Mouse (Mus musculus): ENCODE measurements around the gene Lpin2. TPM values are rescaled to one million over a fixed set of nuclear protein-coding genes. Genes with fewer than 3 reads are reported as not detected.

The Lpin2 gene
- total and polyA plus RNA-seq, 2 experiments, result 22.4 to 314 TPM

DNA sequence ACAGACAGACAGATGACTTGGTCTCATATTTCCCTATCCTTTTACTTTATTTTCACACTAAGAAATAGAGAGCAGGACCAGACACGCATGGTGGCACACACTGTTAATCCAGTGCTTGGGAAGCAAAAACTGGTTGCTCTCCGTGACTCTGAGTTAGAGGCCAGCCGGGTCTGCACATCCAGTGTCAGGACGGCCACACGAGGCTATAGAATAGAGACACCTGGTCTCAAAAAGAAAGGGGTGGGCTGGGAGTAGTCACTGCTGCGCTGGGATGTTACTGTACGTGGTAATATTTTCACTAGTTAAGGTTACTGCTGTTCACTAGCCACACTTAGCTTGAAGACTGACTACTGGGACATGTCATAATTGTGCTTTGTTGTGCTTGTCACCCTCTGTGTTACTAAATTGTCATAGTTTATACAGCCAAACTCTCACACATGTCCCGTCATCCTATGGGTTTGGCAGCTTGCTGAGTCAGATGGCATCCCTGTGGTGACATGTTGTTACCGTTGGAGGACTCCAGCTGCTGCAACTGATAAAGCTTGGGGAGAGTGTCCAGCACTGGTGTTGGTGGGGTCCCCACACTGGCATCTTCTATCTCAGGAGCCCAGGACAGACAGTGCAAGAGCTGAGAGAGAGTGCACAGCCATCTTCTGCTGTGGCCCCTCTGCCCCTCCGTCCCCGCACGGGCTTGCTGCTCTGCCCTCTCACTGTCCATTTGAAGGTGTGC lies 53.0 kb downstream of the Lpin2 start:
- H3K27me3 ChIP-seq (ENCODE audit: control insufficient read depth, insufficient read depth, low read length), result no peaks in the 10 kb centered on the region
- TF ChIP-seq CTCF (IDR thresholded peaks at IDR 0.05; ENCODE audit: low read depth, low read length) (no peak), POLR2A (IDR thresholded peaks at IDR 0.05; ENCODE audit: extremely low read depth, insufficient read depth, low read length) (no peak)
- 90% methylated on average over 12 of the region's 12 CpGs for WGBS
- no peaks in the 10 kb centered on the region for H3K4me1 ChIP-seq (ENCODE audit: control insufficient read depth, insufficient read depth, low read length)
- H3K36me3 ChIP-seq (ENCODE audit: control insufficient read depth, insufficient read depth, low read length), result peaks cover 88% of the 10 kb centered on the region
- no peak overlapping the region for H3K9ac ChIP-seq (ENCODE audit: low read depth, low read length)
- no peak for DNase-seq (ENCODE audit: extremely low read depth, low read depth, low spot score)
- H3K4me3 ChIP-seq (ENCODE audit: insufficient read depth, low read depth, low read length), result no peak overlapping the region
- H3K79me2 ChIP-seq (ENCODE audit: control insufficient read depth, insufficient read depth, low read length), result no peaks in the 10 kb centered on the region
- no peak overlapping the region for H3K27ac ChIP-seq (replicated peaks; ENCODE audit: insufficient read depth, low read depth, low read length)

DNA sequence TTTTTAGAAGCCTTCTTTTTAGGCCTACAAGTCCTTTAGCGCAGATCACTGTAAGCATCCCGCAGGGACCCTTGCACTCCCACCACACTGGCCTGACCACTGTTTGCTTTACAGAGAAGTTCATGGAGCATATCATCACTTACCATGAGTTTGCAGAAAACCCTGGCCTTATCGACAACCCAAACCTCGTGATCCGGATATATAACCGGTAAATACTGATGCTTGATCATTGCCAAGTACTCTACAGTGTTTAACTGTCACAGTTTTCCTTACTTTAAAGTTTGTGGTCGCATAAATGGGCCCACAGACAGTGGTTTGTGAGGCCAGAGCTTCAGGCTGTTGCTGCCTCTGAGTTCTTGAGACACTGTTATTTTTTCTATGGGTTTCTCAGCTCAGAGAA lies 56.1 kb downstream of the Lpin2 start:
- Histone ChIP-seq H3K9ac (ENCODE audit: low read depth, low read length) (no peak overlapping the region), H3K4me1 (ENCODE audit: control insufficient read depth, insufficient read depth, low read length) (no peaks in the 10 kb centered on the region)

DNA sequence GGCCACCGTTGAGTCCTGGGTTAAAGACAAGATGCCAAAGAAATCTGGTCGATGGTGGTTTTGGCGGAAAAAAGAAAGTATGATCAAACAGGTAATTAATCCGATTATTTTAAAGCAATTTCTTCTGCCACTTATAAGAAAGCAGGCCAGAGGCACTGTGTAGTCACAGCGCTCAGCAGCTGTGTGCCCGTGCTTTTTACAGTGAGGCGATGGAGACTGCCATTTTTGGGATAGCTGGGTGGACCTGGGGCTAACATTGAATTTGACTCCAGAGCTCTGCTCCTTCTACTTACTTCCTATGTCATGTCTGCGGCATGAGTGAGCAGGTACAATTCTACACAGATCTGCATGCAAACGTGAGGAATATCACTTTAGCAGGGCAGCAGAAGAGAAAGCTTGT lies 58.5 kb downstream of the Lpin2 start:
- Histone ChIP-seq H3K27me3 (ENCODE audit: control insufficient read depth, insufficient read depth, low read length) (no peaks in the 10 kb centered on the region), H3K4me3 (ENCODE audit: insufficient read depth, low read depth, low read length) (no peak overlapping the region), H3K36me3 (ENCODE audit: control insufficient read depth, insufficient read depth, low read length) (peaks cover 94% of the 10 kb centered on the region), H3K9ac (ENCODE audit: low read depth, low read length) (no peak overlapping the region), H3K4me1 (ENCODE audit: control insufficient read depth, insufficient read depth, low read length) (no peaks in the 10 kb centered on the region), H3K27ac (replicated peaks; ENCODE audit: insufficient read depth, low read depth, low read length) (no peak overlapping the region), H3K79me2 (ENCODE audit: control insufficient read depth, insufficient read depth, low read length) (no peaks in the 10 kb centered on the region)
- TF ChIP-seq POLR2A (IDR thresholded peaks at IDR 0.05; ENCODE audit: extremely low read depth, insufficient read depth, low read length) (no peak), CTCF (IDR thresholded peaks at IDR 0.05; ENCODE audit: low read depth, low read length) (no peak)
- DNase-seq (ENCODE audit: extremely low read depth, low read depth, low spot score), result peak; percentile 10
- WGBS, result 93% methylated on average over 9 of the region's 9 CpGs

More for the DNA sequence above, 56.1 kb downstream of the Lpin2 start:
- no peaks in the 10 kb centered on the region for H3K27me3 ChIP-seq (ENCODE audit: control insufficient read depth, insufficient read depth, low read length)
- no peak overlapping the region for H3K4me3 ChIP-seq (ENCODE audit: insufficient read depth, low read depth, low read length)
- TF ChIP-seq CTCF (IDR thresholded peaks at IDR 0.05; ENCODE audit: low read depth, low read length) (no peak), POLR2A (IDR thresholded peaks at IDR 0.05; ENCODE audit: extremely low read depth, insufficient read depth, low read length) (no peak)
- no peak overlapping the region for H3K27ac ChIP-seq (replicated peaks; ENCODE audit: insufficient read depth, low read depth, low read length)
- H3K36me3 ChIP-seq (ENCODE audit: control insufficient read depth, insufficient read depth, low read length), result peaks cover 90% of the 10 kb centered on the region
- 90% methylated on average over 7 of the region's 7 CpGs for WGBS
- no peak for DNase-seq (ENCODE audit: extremely low read depth, low read depth, low spot score)
- no peaks in the 10 kb centered on the region for H3K79me2 ChIP-seq (ENCODE audit: control insufficient read depth, insufficient read depth, low read length)

GRCm38 (mm10) chr17:71242666-71243065 lies 60.3 kb downstream of the Lpin2 start:
- Histone ChIP-seq H3K4me1 (ENCODE audit: control insufficient read depth, insufficient read depth, low read length) (no peaks in the 10 kb centered on the region), H3K27me3 (ENCODE audit: control insufficient read depth, insufficient read depth, low read length) (no peaks in the 10 kb centered on the region), H3K27ac (replicated peaks; ENCODE audit: insufficient read depth, low read depth, low read length) (no peak overlapping the region), H3K4me3 (ENCODE audit: insufficient read depth, low read depth, low read length) (no peak overlapping the region), H3K9ac (ENCODE audit: low read depth, low read length) (no peak overlapping the region), H3K36me3 (ENCODE audit: control insufficient read depth, insufficient read depth, low read length) (peaks cover 97% of the 10 kb centered on the region), H3K79me2 (ENCODE audit: control insufficient read depth, insufficient read depth, low read length) (no peaks in the 10 kb centered on the region)
- WGBS, result 94% methylated on average over 7 of the region's 7 CpGs
- TF ChIP-seq POLR2A (IDR thresholded peaks at IDR 0.05; ENCODE audit: extremely low read depth, insufficient read depth, low read length), result no peak
- no peak for TF ChIP-seq CTCF (IDR thresholded peaks at IDR 0.05; ENCODE audit: low read depth, low read length)
- peak; percentile 29 for DNase-seq (ENCODE audit: extremely low read depth, low read depth, low spot score)

DNA sequence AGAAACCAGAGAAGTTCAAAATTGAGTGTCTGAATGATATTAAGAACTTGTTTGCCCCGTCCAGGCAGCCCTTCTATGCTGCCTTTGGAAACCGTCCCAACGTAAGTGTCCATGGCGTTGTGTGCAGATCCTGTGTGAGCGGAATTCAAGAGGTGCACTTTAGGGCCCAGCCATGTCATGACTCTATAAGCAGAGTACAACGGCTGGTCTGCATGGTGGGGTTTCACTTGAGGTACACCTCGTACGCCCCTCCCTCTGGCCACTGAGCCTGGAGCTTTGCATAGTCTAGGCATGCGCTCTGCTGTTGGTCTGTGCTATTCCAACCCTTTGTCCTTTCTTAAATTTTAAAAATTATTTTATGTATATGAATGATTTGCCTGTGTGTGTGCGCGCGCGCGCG lies 62.8 kb downstream of the Lpin2 start:
- Histone ChIP-seq H3K79me2 (ENCODE audit: control insufficient read depth, insufficient read depth, low read length) (no peaks in the 10 kb centered on the region), H3K36me3 (ENCODE audit: control insufficient read depth, insufficient read depth, low read length) (peaks cover 96% of the 10 kb centered on the region), H3K9ac (ENCODE audit: low read depth, low read length) (no peak overlapping the region), H3K4me1 (ENCODE audit: control insufficient read depth, insufficient read depth, low read length) (no peaks in the 10 kb centered on the region), H3K4me3 (ENCODE audit: insufficient read depth, low read depth, low read length) (no peak overlapping the region), H3K27ac (replicated peaks; ENCODE audit: insufficient read depth, low read depth, low read length) (no peak overlapping the region), H3K27me3 (ENCODE audit: control insufficient read depth, insufficient read depth, low read length) (no peaks in the 10 kb centered on the region)
- DNase-seq (ENCODE audit: extremely low read depth, low read depth, low spot score), result peak; percentile 20
- 97% methylated on average over 15 of the region's 15 CpGs for WGBS
- TF ChIP-seq CTCF (IDR thresholded peaks at IDR 0.05; ENCODE audit: low read depth, low read length) (no peak), POLR2A (IDR thresholded peaks at IDR 0.05; ENCODE audit: extremely low read depth, insufficient read depth, low read length) (no peak)

DNA sequence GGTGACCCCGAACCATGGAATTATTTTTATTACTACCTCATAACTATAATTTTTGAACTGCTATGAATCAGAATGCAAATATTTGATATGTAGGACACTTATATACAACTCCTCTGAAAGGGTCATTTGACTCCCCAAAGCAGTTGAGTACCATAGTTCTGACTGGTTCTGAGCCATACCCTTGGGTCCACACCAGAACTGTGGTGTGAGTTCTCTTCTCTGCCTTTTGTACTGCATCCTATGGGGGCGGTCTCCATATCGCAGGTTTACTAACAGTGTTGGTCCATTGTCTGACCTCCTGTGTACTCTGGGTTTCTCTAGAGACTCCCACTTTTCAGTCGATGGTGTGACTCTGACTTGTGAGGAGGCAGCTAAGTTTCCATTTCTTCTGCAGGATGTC lies 63.7 kb downstream of the Lpin2 start:
- DNase-seq (ENCODE audit: extremely low read depth, low read depth, low spot score), result peak; percentile 18
- H3K9ac ChIP-seq (ENCODE audit: low read depth, low read length), result no peak overlapping the region
- H3K36me3 ChIP-seq (ENCODE audit: control insufficient read depth, insufficient read depth, low read length), result peaks cover 96% of the 10 kb centered on the region
- 89% methylated on average over 4 of the region's 4 CpGs for WGBS
- TF ChIP-seq CTCF (IDR thresholded peaks at IDR 0.05; ENCODE audit: low read depth, low read length), result no peak
- TF ChIP-seq POLR2A (IDR thresholded peaks at IDR 0.05; ENCODE audit: extremely low read depth, insufficient read depth, low read length), result no peak
- H3K27ac ChIP-seq (replicated peaks; ENCODE audit: insufficient read depth, low read depth, low read length), result no peak overlapping the region
- H3K4me1 ChIP-seq (ENCODE audit: control insufficient read depth, insufficient read depth, low read length), result no peaks in the 10 kb centered on the region
- H3K27me3 ChIP-seq (ENCODE audit: control insufficient read depth, insufficient read depth, low read length), result no peaks in the 10 kb centered on the region
- no peak overlapping the region for H3K4me3 ChIP-seq (ENCODE audit: insufficient read depth, low read depth, low read length)
- no peaks in the 10 kb centered on the region for H3K79me2 ChIP-seq (ENCODE audit: control insufficient read depth, insufficient read depth, low read length)

All from liver, adult 2 months (tissue).